Mouse (Mus musculus): ENCODE measurements at regions not wholly inside any gene's neighbourhood (a gene's known extent, or its start where the extent isn't known, plus 50 kb on each side); places are given as distances from the start of the nearest gene placed in this dataset.

DNA sequence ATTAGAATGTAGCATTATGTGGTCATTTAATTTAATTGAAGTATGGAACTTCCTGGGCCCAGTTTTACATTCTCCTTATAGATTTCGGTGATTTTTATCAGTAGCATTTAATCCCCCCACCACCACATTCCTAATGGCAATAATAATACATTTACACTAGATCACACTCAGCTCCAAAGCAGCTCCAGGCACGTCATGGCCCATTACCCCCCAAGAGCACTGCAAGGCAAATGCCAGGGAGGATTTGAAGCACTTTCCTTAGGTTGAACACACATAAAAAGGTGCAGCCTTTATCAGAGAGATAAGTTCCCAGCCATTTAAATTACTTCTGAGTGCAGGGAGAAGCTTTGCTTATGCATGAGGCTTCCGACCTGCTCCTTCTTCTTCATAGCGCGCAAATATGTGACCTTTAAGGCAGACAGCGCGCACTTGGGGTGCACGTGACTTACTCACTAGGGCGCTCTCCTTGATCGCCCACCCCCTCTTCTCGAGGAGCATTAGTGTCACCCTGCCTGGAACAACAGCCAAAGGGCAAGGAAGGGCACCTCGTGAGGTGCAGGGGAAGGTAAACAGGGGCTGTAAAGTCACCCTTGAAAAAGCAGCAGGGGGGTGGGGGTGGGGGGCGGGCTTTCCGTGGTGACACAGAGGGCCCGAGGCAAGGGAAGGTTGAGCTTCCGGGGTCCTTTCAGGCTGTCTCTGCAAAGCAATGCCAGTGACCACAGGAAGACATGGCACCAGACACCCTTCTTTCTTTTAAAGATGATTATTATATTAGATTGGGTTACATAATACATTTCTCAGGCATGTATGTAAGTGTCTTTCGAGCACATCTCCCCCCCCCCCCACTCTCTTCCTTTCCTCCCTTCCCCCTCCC is 160.8 kb upstream of the Spats2l start:
- H3K27ac ChIP-seq (ENCODE audit: low read depth, low read length) = no peak overlapping the region
- no peak for TF ChIP-seq CTCF (IDR thresholded peaks at IDR 0.05)
- 18% methylated on average over 17 of the region's 17 CpGs for WGBS

DNA sequence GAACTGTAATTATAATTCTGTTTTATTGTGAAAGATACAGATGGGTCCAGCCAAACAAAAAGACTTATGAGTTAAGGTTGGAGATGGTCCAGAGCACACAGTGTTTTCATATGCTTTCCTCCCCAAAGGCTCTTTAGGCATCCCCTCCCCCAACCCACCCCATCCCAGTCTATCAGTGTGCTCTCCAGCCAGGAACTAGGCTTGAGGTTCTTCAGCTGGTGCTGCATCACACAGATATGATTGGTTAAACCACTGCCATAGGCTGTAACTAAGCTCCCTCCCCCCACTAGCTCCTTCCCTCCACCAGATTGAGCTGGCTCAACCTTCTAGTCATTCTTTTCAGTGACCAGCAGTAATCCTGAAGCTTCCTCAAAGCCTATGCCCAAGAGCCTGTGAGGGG is 158.8 kb upstream of the Spats2l start:
- no peak overlapping the region for H3K27ac ChIP-seq (ENCODE audit: low read depth, low read length)
- no peaks in the 10 kb centered on the region for H3K36me3 ChIP-seq (ENCODE audit: insufficient read depth, low read length)
- no peak for DNase-seq (ENCODE audit: low spot score)
- no peak overlapping the region for H3K4me2 ChIP-seq (ENCODE audit: low read depth, low read length, poor library complexity, severe bottlenecking)
- H3K9ac ChIP-seq (replicated peaks; ENCODE audit: low read length, poor library complexity, severe bottlenecking) = no peak overlapping the region
- TF ChIP-seq CTCF (IDR thresholded peaks at IDR 0.05) = no peak
- H3K4me3 ChIP-seq (ENCODE audit: low read depth, low read length) = no peak overlapping the region
- no peaks in the 10 kb centered on the region for H3K4me1 ChIP-seq (ENCODE audit: insufficient read depth, low read length)
- H3K9me3 ChIP-seq (ENCODE audit: low read length) = no peaks in the 10 kb centered on the region
- H3K27me3 ChIP-seq (ENCODE audit: insufficient read depth, low read length) = no peaks in the 10 kb centered on the region
- ATAC-seq (ENCODE audit: low FRiP score) = no peak

More for the DNA sequence above, 160.8 kb upstream of the Spats2l start:
- Histone ChIP-seq H3K36me3 (ENCODE audit: insufficient read depth, low read length) (no peaks in the 10 kb centered on the region), H3K9ac (replicated peaks; ENCODE audit: low read length, poor library complexity, severe bottlenecking) (no peak overlapping the region), H3K4me3 (ENCODE audit: low read depth, low read length) (0 out of 2 replicates have a peak overlapping the region, but pooled peaks have one; percentile 0), H3K4me1 (ENCODE audit: insufficient read depth, low read length) (peaks cover 4% of the 10 kb centered on the region; the same call in 1 of the 2 replicates), H3K9me3 (ENCODE audit: low read length) (no peaks in the 10 kb centered on the region), H3K27me3 (ENCODE audit: insufficient read depth, low read length) (no peaks in the 10 kb centered on the region), H3K4me2 (ENCODE audit: low read depth, low read length, poor library complexity, severe bottlenecking) (peak overlapping the region; percentile 23)
- DNase-seq (ENCODE audit: low spot score) (no peak), ATAC-seq (ENCODE audit: low FRiP score) (no peak; the same call in 1 of the 2 replicates)

DNA sequence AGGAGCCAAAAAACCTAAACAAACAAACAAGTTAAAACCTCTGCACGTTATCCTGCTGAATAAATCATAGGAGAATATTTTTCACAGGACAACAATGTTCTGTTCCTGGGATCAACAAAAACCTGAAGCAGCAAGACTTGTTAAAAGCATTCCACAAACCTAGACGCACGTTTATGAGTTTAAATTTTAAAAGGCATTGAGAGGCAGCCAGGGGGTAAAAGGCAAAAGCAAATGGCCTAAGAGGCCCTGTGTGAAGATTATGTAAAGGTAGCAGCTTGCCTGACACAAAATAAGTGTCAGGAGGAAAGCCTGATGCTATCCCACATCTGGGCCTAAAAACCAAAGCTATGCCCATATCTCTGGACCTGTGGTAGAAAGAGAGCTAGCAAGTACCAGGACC is 156.6 kb upstream of the Spats2l start:
- Histone ChIP-seq H3K36me3 (ENCODE audit: insufficient read depth, low read length) (no peaks in the 10 kb centered on the region), H3K4me3 (ENCODE audit: low read depth, low read length) (no peak overlapping the region), H3K9ac (replicated peaks; ENCODE audit: low read length, poor library complexity, severe bottlenecking) (no peak overlapping the region), H3K27ac (ENCODE audit: low read depth, low read length) (no peak overlapping the region), H3K4me2 (ENCODE audit: low read depth, low read length, poor library complexity, severe bottlenecking) (no peak overlapping the region), H3K27me3 (ENCODE audit: insufficient read depth, low read length) (no peaks in the 10 kb centered on the region), H3K4me1 (ENCODE audit: insufficient read depth, low read length) (no peaks in the 10 kb centered on the region), H3K9me3 (ENCODE audit: low read length) (no peaks in the 10 kb centered on the region)
- DNase-seq (ENCODE audit: low spot score) (no peak), ATAC-seq (ENCODE audit: low FRiP score) (no peak)
- WGBS = 81% methylated on average over 3 of the region's 3 CpGs
- no peak for TF ChIP-seq CTCF (IDR thresholded peaks at IDR 0.05)

GRCm38 (mm10) chr1:57622561-57622960 is 151.4 kb upstream of the Spats2l start:
- Histone ChIP-seq H3K4me3 (ENCODE audit: low read depth, low read length) (no peak overlapping the region), H3K27me3 (ENCODE audit: insufficient read depth, low read length) (no peaks in the 10 kb centered on the region), H3K9me3 (ENCODE audit: low read length) (no peaks in the 10 kb centered on the region), H3K4me2 (ENCODE audit: low read depth, low read length, poor library complexity, severe bottlenecking) (no peak overlapping the region), H3K4me1 (ENCODE audit: insufficient read depth, low read length) (no peaks in the 10 kb centered on the region), H3K36me3 (ENCODE audit: insufficient read depth, low read length) (no peaks in the 10 kb centered on the region), H3K27ac (ENCODE audit: low read depth, low read length) (no peak overlapping the region), H3K9ac (replicated peaks; ENCODE audit: low read length, poor library complexity, severe bottlenecking) (no peak overlapping the region)
- DNase-seq (ENCODE audit: low spot score) (no peak), ATAC-seq (ENCODE audit: low FRiP score) (no peak)
- TF ChIP-seq CTCF (IDR thresholded peaks at IDR 0.05) = no peak
- WGBS = 84% methylated on average over 9 of the region's 9 CpGs

DNA sequence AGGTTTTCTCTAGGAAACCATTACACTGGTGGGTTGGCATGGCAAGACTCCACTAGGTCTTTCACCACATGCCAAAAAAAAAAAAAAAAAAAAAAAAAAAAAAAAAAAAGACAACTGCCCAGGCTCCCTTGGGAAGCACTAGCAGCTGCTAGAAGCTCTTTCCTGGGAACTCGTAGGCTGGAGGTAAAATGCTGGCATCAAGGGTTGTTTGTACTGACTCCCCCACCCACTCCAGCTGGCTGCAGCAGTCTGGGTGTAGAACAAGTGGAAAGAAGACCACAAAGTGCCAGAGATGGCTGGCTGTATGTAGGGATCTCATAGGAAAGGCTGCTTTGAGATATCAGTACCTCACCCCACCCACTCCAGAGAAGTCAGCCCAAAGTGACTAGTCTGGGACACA is 140.0 kb upstream of the Spats2l start:
- Histone ChIP-seq H3K9me3 (ENCODE audit: low read length) (no peaks in the 10 kb centered on the region), H3K27ac (ENCODE audit: low read depth, low read length) (no peak overlapping the region), H3K9ac (replicated peaks; ENCODE audit: low read length, poor library complexity, severe bottlenecking) (no peak overlapping the region), H3K4me1 (ENCODE audit: insufficient read depth, low read length) (no peaks in the 10 kb centered on the region), H3K36me3 (ENCODE audit: insufficient read depth, low read length) (no peaks in the 10 kb centered on the region), H3K27me3 (ENCODE audit: insufficient read depth, low read length) (no peaks in the 10 kb centered on the region), H3K4me2 (ENCODE audit: low read depth, low read length, poor library complexity, severe bottlenecking) (no peak overlapping the region), H3K4me3 (ENCODE audit: low read depth, low read length) (no peak overlapping the region)
- DNase-seq (ENCODE audit: low spot score) (peak; percentile 15), ATAC-seq (ENCODE audit: low FRiP score) (no peak)
- 38% methylated on average over 1 of the region's 1 CpGs for WGBS
- no peak for TF ChIP-seq CTCF (IDR thresholded peaks at IDR 0.05)

DNA sequence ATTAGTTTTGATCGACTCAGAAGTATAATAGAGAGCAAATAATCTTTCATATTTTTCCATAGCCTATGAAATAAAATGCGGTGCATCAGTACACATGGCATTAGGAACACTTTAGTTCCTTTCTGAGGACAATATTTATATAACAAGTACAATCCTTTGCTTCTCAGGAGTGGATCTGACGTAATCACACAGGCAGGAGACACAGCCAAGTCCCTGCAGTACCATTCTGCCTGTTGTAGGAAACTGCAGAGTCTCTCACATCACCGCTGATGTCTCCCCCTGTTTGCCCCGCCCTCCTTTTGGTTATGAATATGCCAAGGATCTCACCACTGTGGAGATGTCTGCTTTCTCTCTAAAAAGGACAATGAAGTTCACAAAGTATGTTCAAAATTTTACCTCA is 131.8 kb upstream of the Spats2l start:
- ATAC-seq (ENCODE audit: low FRiP score) (no peak), DNase-seq (ENCODE audit: low spot score) (no peak)
- no peak for TF ChIP-seq CTCF (IDR thresholded peaks at IDR 0.05)
- no peak overlapping the region for H3K9ac ChIP-seq (replicated peaks; ENCODE audit: low read length, poor library complexity, severe bottlenecking)
- H3K27me3 ChIP-seq (ENCODE audit: insufficient read depth, low read length) = no peaks in the 10 kb centered on the region
- H3K4me1 ChIP-seq (ENCODE audit: insufficient read depth, low read length) = no peaks in the 10 kb centered on the region
- no peak overlapping the region for H3K4me3 ChIP-seq (ENCODE audit: low read depth, low read length)
- no peaks in the 10 kb centered on the region for H3K9me3 ChIP-seq (ENCODE audit: low read length)
- H3K4me2 ChIP-seq (ENCODE audit: low read depth, low read length, poor library complexity, severe bottlenecking) = no peak overlapping the region
- no peak overlapping the region for H3K27ac ChIP-seq (ENCODE audit: low read depth, low read length)
- H3K36me3 ChIP-seq (ENCODE audit: insufficient read depth, low read length) = no peaks in the 10 kb centered on the region
- 89% methylated on average over 5 of the region's 5 CpGs for WGBS
